Mouse (Mus musculus): ENCODE measurements around the gene Atg5.

Gene Atg5

GRCm38 (mm10) chr10:44354393-44354792 is 86.2 kb downstream of the Atg5 start:
- Histone ChIP-seq H3K36me3 (ENCODE audit: control insufficient read depth, insufficient read depth, low read length, poor library complexity, severe bottlenecking) (no peaks in the 10 kb centered on the region), H3K27me3 (ENCODE audit: control insufficient read depth, insufficient read depth, low read length, poor library complexity, severe bottlenecking) (no peaks in the 10 kb centered on the region)
- no peak for DNase-seq (ENCODE audit: low read depth, low spot score)

GRCm38 (mm10) chr10:44355216-44355615 is 87.1 kb downstream of the Atg5 start:
- DNase-seq (ENCODE audit: low read depth, low spot score), result no peak
- no peaks in the 10 kb centered on the region for H3K27me3 ChIP-seq (ENCODE audit: control insufficient read depth, insufficient read depth, low read length, poor library complexity, severe bottlenecking)
- no peaks in the 10 kb centered on the region for H3K36me3 ChIP-seq (ENCODE audit: control insufficient read depth, insufficient read depth, low read length, poor library complexity, severe bottlenecking)

DNA sequence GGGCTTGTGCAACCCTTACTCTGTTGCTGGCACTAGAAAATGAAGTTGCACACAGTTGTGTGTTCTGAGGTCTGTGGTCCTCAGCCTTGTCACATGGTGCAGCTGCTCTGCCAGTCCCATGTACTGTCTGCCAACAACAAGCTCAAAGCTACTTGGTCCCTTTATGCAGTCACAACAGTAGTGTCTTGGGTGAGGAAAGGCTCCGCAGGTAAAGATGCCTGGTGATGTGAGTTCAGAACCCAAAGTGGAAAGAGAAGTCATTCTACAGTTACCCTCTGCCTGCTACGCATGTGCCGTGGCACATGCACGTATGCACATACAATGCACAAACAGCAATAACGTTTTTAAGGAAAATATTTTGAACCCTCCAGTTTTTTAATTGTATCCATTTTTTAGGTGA is 88.5 kb downstream of the Atg5 start:
- DNase-seq (ENCODE audit: low read depth, low spot score), result no peak
- Histone ChIP-seq H3K27me3 (ENCODE audit: control insufficient read depth, insufficient read depth, low read length, poor library complexity, severe bottlenecking) (no peaks in the 10 kb centered on the region), H3K36me3 (ENCODE audit: control insufficient read depth, insufficient read depth, low read length, poor library complexity, severe bottlenecking) (no peaks in the 10 kb centered on the region)

- H3K27me3 ChIP-seq (ENCODE audit: control insufficient read depth, insufficient read depth, low read length, poor library complexity, severe bottlenecking), result no peaks in the 10 kb centered on the region
- DNase-seq (ENCODE audit: low read depth, low spot score), result no peak
- no peaks in the 10 kb centered on the region for H3K36me3 ChIP-seq (ENCODE audit: control insufficient read depth, insufficient read depth, low read length, poor library complexity, severe bottlenecking)
These were observed 89.2 kb downstream of the Atg5 start for GRCm38 (mm10) chr10:44357316-44357715.

GRCm38 (mm10) chr10:44358816-44359215 is 90.7 kb downstream of the Atg5 start:
- H3K36me3 ChIP-seq (ENCODE audit: control insufficient read depth, insufficient read depth, low read length, poor library complexity, severe bottlenecking), result no peaks in the 10 kb centered on the region
- no peak for DNase-seq (ENCODE audit: low read depth, low spot score)

GRCm38 (mm10) chr10:44360632-44361031 is 92.5 kb downstream of the Atg5 start:
- Histone ChIP-seq H3K27me3 (ENCODE audit: control insufficient read depth, insufficient read depth, low read length, poor library complexity, severe bottlenecking) (no peaks in the 10 kb centered on the region), H3K36me3 (ENCODE audit: control insufficient read depth, insufficient read depth, low read length, poor library complexity, severe bottlenecking) (peaks cover 2% of the 10 kb centered on the region; the same call in 1 of the 2 replicates)
- no peak for DNase-seq (ENCODE audit: low read depth, low spot score)

More at GRCm38 (mm10) chr10:44358816-44359215, 90.7 kb downstream of the Atg5 start:
- H3K27me3 ChIP-seq (ENCODE audit: control insufficient read depth, insufficient read depth, low read length, poor library complexity, severe bottlenecking), result no peaks in the 10 kb centered on the region

GRCm38 (mm10) chr10:44362435-44362834 is 94.3 kb downstream of the Atg5 start:
- DNase-seq (ENCODE audit: low read depth, low spot score), result no peak
- H3K27me3 ChIP-seq (ENCODE audit: control insufficient read depth, insufficient read depth, low read length, poor library complexity, severe bottlenecking), result no peaks in the 10 kb centered on the region
- H3K36me3 ChIP-seq (ENCODE audit: control insufficient read depth, insufficient read depth, low read length, poor library complexity, severe bottlenecking), result peaks cover 2% of the 10 kb centered on the region; the same call in 1 of the 2 replicates

GRCm38 (mm10) chr10:44362846-44363245 is 94.7 kb downstream of the Atg5 start:
- H3K36me3 ChIP-seq (ENCODE audit: control insufficient read depth, insufficient read depth, low read length, poor library complexity, severe bottlenecking), result peaks cover 2% of the 10 kb centered on the region; the same call in 1 of the 2 replicates
- H3K27me3 ChIP-seq (ENCODE audit: control insufficient read depth, insufficient read depth, low read length, poor library complexity, severe bottlenecking), result no peaks in the 10 kb centered on the region
- no peak for DNase-seq (ENCODE audit: low read depth, low spot score)

GRCm38 (mm10) chr10:44366186-44366585 is 98.0 kb downstream of the Atg5 start:
- H3K27me3 ChIP-seq (ENCODE audit: control insufficient read depth, insufficient read depth, low read length, poor library complexity, severe bottlenecking), result no peaks in the 10 kb centered on the region
- H3K36me3 ChIP-seq (ENCODE audit: control insufficient read depth, insufficient read depth, low read length, poor library complexity, severe bottlenecking), result peaks cover 2% of the 10 kb centered on the region; the same call in 1 of the 2 replicates
- no peak for DNase-seq (ENCODE audit: low read depth, low spot score)

GRCm38 (mm10) chr10:44367043-44367442 is 98.9 kb downstream of the Atg5 start:
- Histone ChIP-seq H3K36me3 (ENCODE audit: control insufficient read depth, insufficient read depth, low read length, poor library complexity, severe bottlenecking) (peaks cover 2% of the 10 kb centered on the region; the same call in 1 of the 2 replicates), H3K27me3 (ENCODE audit: control insufficient read depth, insufficient read depth, low read length, poor library complexity, severe bottlenecking) (no peaks in the 10 kb centered on the region)
- no peak for DNase-seq (ENCODE audit: low read depth, low spot score)

DNA sequence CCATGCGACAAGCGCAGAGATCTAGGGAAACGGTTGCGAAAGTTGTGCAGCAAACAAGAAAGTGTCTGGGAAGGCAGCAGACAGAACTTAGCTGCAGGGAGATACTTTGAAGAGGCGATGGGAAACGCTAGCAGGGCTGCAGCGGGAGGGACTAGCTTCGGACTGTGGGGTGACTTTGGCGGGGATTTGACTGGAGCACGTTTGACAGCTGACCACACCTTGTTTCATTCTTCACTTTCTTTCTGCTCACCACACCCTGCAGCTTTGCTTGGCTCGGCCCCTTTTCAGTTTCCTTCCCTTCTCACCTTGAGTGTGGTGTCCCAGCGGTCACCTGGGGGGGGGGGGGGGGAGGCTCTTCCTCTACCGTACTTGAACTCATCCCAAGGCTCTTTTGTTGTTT is 100.4 kb downstream of the Atg5 start:
- no peak for DNase-seq (ENCODE audit: low read depth, low spot score)
- peaks cover 2% of the 10 kb centered on the region; the same call in 1 of the 2 replicates for H3K36me3 ChIP-seq (ENCODE audit: control insufficient read depth, insufficient read depth, low read length, poor library complexity, severe bottlenecking)
- H3K27me3 ChIP-seq (ENCODE audit: control insufficient read depth, insufficient read depth, low read length, poor library complexity, severe bottlenecking), result no peaks in the 10 kb centered on the region

GRCm38 (mm10) chr10:44370666-44371065 is 102.5 kb downstream of the Atg5 start:
- DNase-seq (ENCODE audit: low read depth, low spot score), result no peak
- Histone ChIP-seq H3K27me3 (ENCODE audit: control insufficient read depth, insufficient read depth, low read length, poor library complexity, severe bottlenecking) (no peaks in the 10 kb centered on the region), H3K36me3 (ENCODE audit: control insufficient read depth, insufficient read depth, low read length, poor library complexity, severe bottlenecking) (no peaks in the 10 kb centered on the region)

DNA sequence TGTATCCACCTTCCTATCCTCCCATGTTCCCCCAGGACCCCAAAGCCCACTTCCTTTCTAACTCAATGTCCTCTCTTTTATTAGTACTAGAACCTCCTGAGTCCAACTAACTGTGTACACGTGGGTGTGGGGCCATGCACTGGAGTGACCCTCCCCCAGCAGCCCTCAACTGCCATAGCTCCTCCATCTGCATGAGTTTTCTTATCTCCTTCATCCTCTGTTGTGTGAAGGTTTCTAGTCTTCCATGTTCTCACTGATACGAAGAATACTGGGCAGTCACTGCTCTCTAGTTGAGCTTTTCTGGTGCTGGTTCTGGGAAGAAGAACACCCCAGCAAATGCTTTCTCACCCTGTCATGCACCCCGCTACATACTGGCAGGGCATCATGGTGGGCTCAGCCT is 104.1 kb downstream of the Atg5 start:
- no peak for DNase-seq (ENCODE audit: low read depth, low spot score)
- no peaks in the 10 kb centered on the region for H3K27me3 ChIP-seq (ENCODE audit: control insufficient read depth, insufficient read depth, low read length, poor library complexity, severe bottlenecking)
- H3K36me3 ChIP-seq (ENCODE audit: control insufficient read depth, insufficient read depth, low read length, poor library complexity, severe bottlenecking), result no peaks in the 10 kb centered on the region

DNA sequence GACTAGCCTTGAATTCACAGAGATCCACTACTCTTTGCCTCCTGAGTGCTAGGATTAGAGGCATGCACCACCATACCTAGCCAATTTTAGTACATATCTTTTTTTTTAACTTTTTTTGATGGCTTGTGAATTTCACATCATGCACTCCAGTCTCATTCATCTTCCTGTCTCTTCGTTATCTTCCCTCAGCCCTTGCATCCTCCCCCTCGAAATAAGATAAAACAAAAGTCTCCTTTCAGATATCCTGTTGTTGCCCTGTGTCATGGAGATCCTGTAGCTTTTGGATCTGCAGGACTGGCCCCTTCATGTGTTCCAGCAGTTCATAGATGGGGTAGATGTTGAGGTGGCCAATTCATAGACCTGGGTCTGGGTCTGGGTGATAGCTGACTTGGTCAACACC is 106.5 kb downstream of the Atg5 start:
- DNase-seq (ENCODE audit: low read depth, low spot score), result no peak
- H3K36me3 ChIP-seq (ENCODE audit: control insufficient read depth, insufficient read depth, low read length, poor library complexity, severe bottlenecking), result no peaks in the 10 kb centered on the region

DNA sequence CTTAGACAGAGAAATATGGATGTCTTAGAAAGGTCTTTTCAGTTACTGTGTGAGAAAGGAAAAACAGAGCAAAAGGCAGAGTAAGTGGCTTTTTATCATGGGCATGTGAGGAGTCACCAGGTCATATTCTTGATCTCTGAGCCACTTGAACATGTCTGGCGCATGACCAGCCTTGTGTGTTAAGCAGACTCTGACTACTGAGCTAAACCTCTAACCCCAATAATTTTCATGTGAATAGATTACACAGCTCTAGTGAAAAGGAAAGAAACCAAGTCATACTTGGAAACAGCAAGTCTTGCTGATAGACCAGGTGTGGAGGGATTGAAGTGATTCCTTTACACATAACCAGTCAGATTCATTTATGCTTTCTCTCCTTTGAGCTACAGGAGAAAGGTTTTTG is 107.3 kb downstream of the Atg5 start:
- no peaks in the 10 kb centered on the region for H3K36me3 ChIP-seq (ENCODE audit: control insufficient read depth, insufficient read depth, low read length, poor library complexity, severe bottlenecking)
- no peak for DNase-seq (ENCODE audit: low read depth, low spot score)
- no peaks in the 10 kb centered on the region for H3K27me3 ChIP-seq (ENCODE audit: control insufficient read depth, insufficient read depth, low read length, poor library complexity, severe bottlenecking)

More for the DNA sequence above, 106.5 kb downstream of the Atg5 start:
- H3K27me3 ChIP-seq (ENCODE audit: control insufficient read depth, insufficient read depth, low read length, poor library complexity, severe bottlenecking), result no peaks in the 10 kb centered on the region

- Histone ChIP-seq H3K27me3 (ENCODE audit: control insufficient read depth, insufficient read depth, low read length, poor library complexity, severe bottlenecking) (no peaks in the 10 kb centered on the region), H3K36me3 (ENCODE audit: control insufficient read depth, insufficient read depth, low read length, poor library complexity, severe bottlenecking) (no peaks in the 10 kb centered on the region)
- no peak for DNase-seq (ENCODE audit: low read depth, low spot score)
These were observed 109.7 kb downstream of the Atg5 start for GRCm38 (mm10) chr10:44377821-44378220.
